Mouse (Mus musculus): ENCODE data around the gene Sntg2. TPM values are rescaled to one million over a fixed set of nuclear protein-coding genes. Genes with fewer than 3 reads are reported as not detected.

Gene Sntg2
- polyA plus RNA-seq, 1 experiment = 9.2 TPM

- DNase-seq (ENCODE audit: extremely low spot score in 1 of 2, low spot score in 1 of 2) = no peak
Observed at GRCm38 (mm10) chr12:30286888-30287573, 86.1 kb downstream of the Sntg2 start.

GRCm38 (mm10) chr12:30283741-30284140 lies 89.4 kb downstream of the Sntg2 start:
- DNase-seq (ENCODE audit: extremely low spot score in 1 of 2, low spot score in 1 of 2) = no peak

- no peak for DNase-seq (ENCODE audit: extremely low spot score in 1 of 2, low spot score in 1 of 2)
Observed at GRCm38 (mm10) chr12:30272242-30272985, 100.8 kb downstream of the Sntg2 start.

- no peak for DNase-seq (ENCODE audit: extremely low spot score in 1 of 2, low spot score in 1 of 2)
Observed at GRCm38 (mm10) chr12:30264206-30264605, 109.0 kb downstream of the Sntg2 start.

GRCm38 (mm10) chr12:30261187-30261586 lies 112.0 kb downstream of the Sntg2 start:
- DNase-seq (ENCODE audit: extremely low spot score in 1 of 2, low spot score in 1 of 2) = no peak

- no peak for DNase-seq (ENCODE audit: extremely low spot score in 1 of 2, low spot score in 1 of 2)
Observed at GRCm38 (mm10) chr12:30258641-30259040, 114.5 kb downstream of the Sntg2 start.

- no peak for DNase-seq (ENCODE audit: extremely low spot score in 1 of 2, low spot score in 1 of 2)
Observed at GRCm38 (mm10) chr12:30257664-30258063, 115.5 kb downstream of the Sntg2 start.

GRCm38 (mm10) chr12:30256207-30256606 lies 117.0 kb downstream of the Sntg2 start:
- DNase-seq (ENCODE audit: extremely low spot score in 1 of 2, low spot score in 1 of 2) = no peak

GRCm38 (mm10) chr12:30254581-30254980 lies 118.6 kb downstream of the Sntg2 start:
- no peak for DNase-seq (ENCODE audit: extremely low spot score in 1 of 2, low spot score in 1 of 2)

- no peak for DNase-seq (ENCODE audit: extremely low spot score in 1 of 2, low spot score in 1 of 2)
Observed at GRCm38 (mm10) chr12:30252381-30252780, 120.8 kb downstream of the Sntg2 start.

- peak; percentile 20 to 41 for DNase-seq (ENCODE audit: extremely low spot score in 1 of 2, low spot score in 1 of 2)
Observed at GRCm38 (mm10) chr12:30251283-30251829, 121.8 kb downstream of the Sntg2 start.

GRCm38 (mm10) chr12:30249068-30249467 lies 124.1 kb downstream of the Sntg2 start:
- no peak for DNase-seq (ENCODE audit: extremely low spot score in 1 of 2, low spot score in 1 of 2)

- peak; percentile 69 for DNase-seq (ENCODE audit: extremely low spot score in 1 of 2, low spot score in 1 of 2)
Observed at GRCm38 (mm10) chr12:30246286-30246945, 126.8 kb downstream of the Sntg2 start.

- DNase-seq (ENCODE audit: extremely low spot score in 1 of 2, low spot score in 1 of 2) = peak; percentile 44 to 69
Observed at GRCm38 (mm10) chr12:30244194-30244593, 129.0 kb downstream of the Sntg2 start.

GRCm38 (mm10) chr12:30240891-30241290 lies 132.3 kb downstream of the Sntg2 start:
- no peak for DNase-seq (ENCODE audit: extremely low spot score in 1 of 2, low spot score in 1 of 2)

GRCm38 (mm10) chr12:30234940-30235339 lies 138.2 kb downstream of the Sntg2 start:
- no peak for DNase-seq (ENCODE audit: extremely low spot score in 1 of 2, low spot score in 1 of 2)

- peak; percentile 41 to 62 for DNase-seq (ENCODE audit: extremely low spot score in 1 of 2, low spot score in 1 of 2)
Observed at GRCm38 (mm10) chr12:30228004-30228403, 145.2 kb downstream of the Sntg2 start.

GRCm38 (mm10) chr12:30226247-30226646 lies 146.9 kb downstream of the Sntg2 start:
- no peak for DNase-seq (ENCODE audit: extremely low spot score in 1 of 2, low spot score in 1 of 2)

- DNase-seq (ENCODE audit: extremely low spot score in 1 of 2, low spot score in 1 of 2) = no peak
Observed at GRCm38 (mm10) chr12:30216762-30217441, 156.3 kb downstream of the Sntg2 start.

GRCm38 (mm10) chr12:30214761-30215160 lies 158.4 kb downstream of the Sntg2 start:
- no peak for DNase-seq (ENCODE audit: extremely low spot score in 1 of 2, low spot score in 1 of 2)

GRCm38 (mm10) chr12:30210388-30210787 lies 162.8 kb downstream of the Sntg2 start:
- DNase-seq (ENCODE audit: extremely low spot score in 1 of 2, low spot score in 1 of 2) = no peak

Data from frontal cortex, adult 2 months (tissue).